Mouse (Mus musculus) spleen, postnatal 10 days (tissue): ENCODE results near the gene Ppp3ca.

Experiments
- DNase-seq, 2 experiments: peaks; one replicate each; pipeline ENCODE4 v3.0.0; 2021 to 2022; ENCODE audit warnings: low spot score in 2 of 2

Ppp3ca gene

GRCm38 (mm10) chr3:136725311-136726156 lies 55.6 kb downstream of the Ppp3ca start:
- no peak for DNase-seq

GRCm38 (mm10) chr3:136727877-136728276 lies 58.0 kb downstream of the Ppp3ca start:
- no peak for DNase-seq

GRCm38 (mm10) chr3:136729978-136730377 lies 60.1 kb downstream of the Ppp3ca start:
- no peak for DNase-seq

GRCm38 (mm10) chr3:136731579-136731978 lies 61.7 kb downstream of the Ppp3ca start:
- no peak for DNase-seq

DNA sequence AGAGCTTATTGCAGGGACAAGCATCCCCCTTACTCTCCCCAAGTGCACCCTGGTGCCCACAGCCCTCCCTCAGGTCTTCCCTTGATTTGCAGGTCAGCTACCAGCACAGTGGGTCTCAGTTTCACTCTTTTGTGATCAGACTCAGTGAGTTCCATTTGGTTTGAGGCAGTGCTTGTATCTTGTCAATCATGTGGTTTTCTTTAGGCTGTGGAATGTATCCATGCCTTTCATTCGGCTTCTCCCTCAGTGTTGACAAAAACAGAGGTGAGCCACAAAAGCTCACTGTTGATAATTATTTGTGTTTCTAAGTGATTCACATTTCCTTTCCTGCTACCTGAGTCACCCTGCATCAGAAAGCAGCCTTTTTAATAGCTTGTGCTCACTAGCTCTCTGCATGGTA lies 66.1 kb downstream of the Ppp3ca start:
- no peak for DNase-seq

DNA sequence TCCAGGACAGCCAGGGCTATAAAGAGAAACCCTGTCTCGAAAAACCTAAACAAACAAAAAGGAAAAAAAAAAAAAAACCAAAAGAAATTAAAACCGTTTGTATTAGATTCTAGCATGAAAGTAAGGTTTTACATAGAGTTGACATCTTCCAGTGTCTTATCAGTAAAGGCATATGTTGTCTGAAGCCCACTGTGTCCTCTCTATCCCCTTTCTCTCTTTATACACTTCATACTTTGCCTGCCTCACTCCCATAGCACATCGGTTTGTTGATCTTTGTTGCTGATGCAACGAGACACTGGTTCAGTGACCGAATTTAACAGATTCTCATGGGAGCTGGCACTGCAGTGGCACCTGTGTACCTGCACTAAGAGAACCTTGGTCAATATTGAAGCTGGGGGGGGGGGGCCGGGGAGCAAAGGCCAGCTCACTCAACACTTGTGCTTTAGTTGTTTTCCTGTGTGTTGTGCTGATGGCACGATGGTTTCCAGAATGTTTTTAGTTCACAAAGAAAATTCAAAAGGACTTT lies 66.9 kb downstream of the Ppp3ca start:
- DNase-seq = no peak

- no peak for DNase-seq
Measured at GRCm38 (mm10) chr3:136738474-136738873, 68.5 kb downstream of the Ppp3ca start.

- no peak for DNase-seq
Measured at GRCm38 (mm10) chr3:136738914-136739313, 69.0 kb downstream of the Ppp3ca start.

DNA sequence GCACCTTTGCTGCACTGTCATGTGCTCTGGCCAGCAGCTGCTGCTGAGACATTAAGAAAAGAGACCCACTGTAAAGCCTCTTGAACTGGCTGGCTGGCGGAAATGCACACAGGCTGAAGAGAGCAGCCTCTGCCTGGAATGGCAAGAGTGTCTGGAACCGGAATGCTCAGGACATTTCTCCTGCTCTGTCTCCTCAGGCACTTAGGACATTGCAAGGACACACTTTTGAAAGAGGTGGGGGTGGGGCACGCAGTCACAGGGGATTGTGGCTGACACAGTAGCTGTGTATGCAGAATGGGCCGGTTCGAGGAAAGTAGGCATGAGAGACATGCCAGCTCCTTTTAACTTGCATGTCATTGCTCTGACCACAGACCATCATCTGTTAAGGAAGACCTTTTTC lies 71.7 kb downstream of the Ppp3ca start:
- no peak for DNase-seq

- DNase-seq = peak in 1 of 2 experiments; percentile 23
Measured at GRCm38 (mm10) chr3:136742258-136743057, 72.5 kb downstream of the Ppp3ca start.

GRCm38 (mm10) chr3:136744295-136744897 lies 74.5 kb downstream of the Ppp3ca start:
- no peak for DNase-seq

DNA sequence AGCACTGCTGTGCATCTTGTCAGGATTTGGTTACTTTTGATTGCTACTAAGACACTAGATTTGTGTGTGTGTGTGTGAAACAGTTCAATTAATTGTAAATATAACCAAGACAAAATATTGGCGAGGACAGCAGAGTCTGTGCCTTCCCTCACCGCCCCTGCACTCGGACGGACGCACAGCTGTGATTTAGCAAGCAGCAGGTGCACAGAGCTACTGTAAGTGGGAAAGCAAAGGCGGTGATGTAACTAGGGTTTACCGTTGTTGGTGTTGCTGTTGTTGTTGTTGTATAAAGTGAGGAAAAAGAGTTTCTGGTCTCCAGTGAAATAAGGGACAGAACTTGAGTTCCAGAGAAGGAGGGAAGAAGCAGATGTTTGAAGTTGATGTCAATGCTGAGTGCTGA lies 75.5 kb downstream of the Ppp3ca start:
- no peak for DNase-seq

DNA sequence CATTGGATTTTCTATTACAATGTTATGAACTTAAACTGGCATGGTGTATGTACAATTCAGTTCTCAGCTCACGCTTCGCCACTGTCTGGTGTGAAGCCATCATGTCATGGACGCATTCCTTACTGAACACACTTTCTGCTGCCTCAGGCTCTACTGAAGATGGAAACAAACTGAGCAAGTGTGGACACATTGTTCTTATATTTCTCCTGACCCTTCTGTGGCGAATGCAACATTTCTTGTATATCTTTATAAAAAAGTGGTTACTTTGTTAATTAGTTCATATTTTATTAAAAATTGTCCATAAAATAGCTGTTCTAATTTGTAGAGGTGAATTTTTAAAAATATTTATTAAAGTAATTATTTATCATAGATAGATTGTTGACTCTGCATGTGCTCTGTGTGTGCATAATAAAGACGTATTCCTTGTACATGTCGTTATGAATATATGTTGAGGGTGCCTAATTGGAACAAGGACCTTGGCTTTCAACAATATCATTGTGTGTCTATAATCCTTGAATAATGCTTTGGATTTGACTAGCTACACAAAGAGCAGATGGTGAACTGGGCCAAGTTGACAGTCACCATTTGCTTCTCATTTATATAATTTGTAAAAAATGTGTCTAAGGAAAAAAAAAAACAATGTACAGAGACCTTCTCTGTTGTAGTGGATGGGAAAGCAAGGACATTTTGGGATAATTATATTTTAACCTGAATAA lies 79.0 kb downstream of the Ppp3ca start:
- no peak for DNase-seq

GRCm38 (mm10) chr3:136749477-136749797 lies 79.5 kb downstream of the Ppp3ca start:
- DNase-seq = no peak

GRCm38 (mm10) chr3:136749951-136750350 lies 80.0 kb downstream of the Ppp3ca start:
- DNase-seq = no peak

DNA sequence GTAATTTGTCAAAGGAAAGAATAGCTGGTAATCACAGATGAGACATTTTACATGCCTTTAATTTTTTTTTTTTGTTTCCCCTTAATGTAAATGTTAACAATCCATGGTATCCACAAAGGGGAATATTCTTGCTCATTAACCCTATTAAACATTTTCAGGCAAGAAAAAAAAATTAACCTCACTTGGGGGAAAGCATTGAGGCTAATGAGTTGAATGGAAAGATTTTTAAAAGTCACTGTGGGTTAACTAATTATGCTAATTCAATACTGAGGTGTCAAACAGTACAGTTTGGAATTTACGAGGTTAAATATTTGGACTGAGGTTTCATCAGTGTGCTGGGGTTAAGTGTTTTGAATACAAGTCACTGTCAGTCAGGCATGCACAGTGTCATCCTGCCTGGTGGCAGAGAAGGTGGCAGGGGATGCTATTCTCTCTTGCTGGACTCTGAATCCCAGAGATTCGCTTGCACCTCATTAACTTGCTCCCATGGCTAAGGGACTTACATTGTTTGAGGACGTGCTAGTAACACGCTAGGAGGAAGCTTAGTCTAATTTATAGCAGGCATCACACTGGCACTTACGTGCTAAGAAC lies 82.3 kb downstream of the Ppp3ca start:
- no peak for DNase-seq

- no peak for DNase-seq
Measured at GRCm38 (mm10) chr3:136756137-136756536, 86.2 kb downstream of the Ppp3ca start.

GRCm38 (mm10) chr3:136759446-136759845 lies 89.5 kb downstream of the Ppp3ca start:
- no peak for DNase-seq

DNA sequence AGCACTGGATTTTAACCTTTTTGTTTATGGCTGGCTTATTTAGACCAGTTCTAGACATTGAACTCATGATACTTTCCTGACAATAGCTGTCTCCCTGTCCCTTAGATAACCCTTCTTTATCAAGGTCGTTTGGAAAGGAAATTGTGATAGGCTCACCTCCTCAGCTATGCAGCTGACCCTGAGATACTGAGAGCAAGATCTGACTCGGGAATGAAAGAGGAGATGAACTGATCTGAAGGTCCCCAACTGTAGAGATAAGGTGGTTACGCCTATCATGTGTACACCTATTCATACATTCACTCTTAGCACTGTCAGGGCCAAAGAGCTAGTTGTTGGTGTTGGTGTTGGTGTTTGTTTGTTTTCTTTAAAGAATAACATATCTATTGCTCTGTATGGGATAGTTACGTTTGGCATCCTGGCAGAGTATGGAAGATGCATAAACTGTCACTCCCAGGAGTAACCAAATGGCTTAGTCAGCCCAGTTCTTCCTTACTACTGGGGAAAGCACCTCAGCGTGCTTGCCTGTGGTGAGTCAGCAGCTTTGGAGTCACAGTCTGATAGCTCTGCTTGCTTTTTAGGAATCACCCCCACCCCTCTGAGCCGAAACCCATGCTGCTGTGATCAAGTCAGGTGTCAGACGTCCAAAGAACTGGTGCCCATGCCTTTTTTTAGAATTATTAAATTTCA lies 91.5 kb downstream of the Ppp3ca start:
- no peak for DNase-seq

- no peak for DNase-seq
Measured at GRCm38 (mm10) chr3:136761979-136762341, 92.0 kb downstream of the Ppp3ca start.
